Mouse (Mus musculus) cortical plate, adult 2 months (tissue): ENCODE data around the gene Stard3.

Source experiments
- CTCF ChIP-seq: fragments of 200-500 bp; IDR thresholded peaks from 2 replicates; pipeline ENCODE4 v1.5.1; 2011; ENCODE audit warnings: mild to moderate bottlenecking, control low read depth, low read length; ENCODE audit not compliant: insufficient read depth; ENCODE audit errors: extremely low read depth
- POLR2A ChIP-seq: fragments of 200-500 bp; IDR thresholded peaks from 2 replicates; pipeline ENCODE4 v1.6.1; 2011; ENCODE audit warnings: mild to moderate bottlenecking, low read length, control low read depth; ENCODE audit not compliant: insufficient read depth; ENCODE audit errors: extremely low read depth

DNA sequence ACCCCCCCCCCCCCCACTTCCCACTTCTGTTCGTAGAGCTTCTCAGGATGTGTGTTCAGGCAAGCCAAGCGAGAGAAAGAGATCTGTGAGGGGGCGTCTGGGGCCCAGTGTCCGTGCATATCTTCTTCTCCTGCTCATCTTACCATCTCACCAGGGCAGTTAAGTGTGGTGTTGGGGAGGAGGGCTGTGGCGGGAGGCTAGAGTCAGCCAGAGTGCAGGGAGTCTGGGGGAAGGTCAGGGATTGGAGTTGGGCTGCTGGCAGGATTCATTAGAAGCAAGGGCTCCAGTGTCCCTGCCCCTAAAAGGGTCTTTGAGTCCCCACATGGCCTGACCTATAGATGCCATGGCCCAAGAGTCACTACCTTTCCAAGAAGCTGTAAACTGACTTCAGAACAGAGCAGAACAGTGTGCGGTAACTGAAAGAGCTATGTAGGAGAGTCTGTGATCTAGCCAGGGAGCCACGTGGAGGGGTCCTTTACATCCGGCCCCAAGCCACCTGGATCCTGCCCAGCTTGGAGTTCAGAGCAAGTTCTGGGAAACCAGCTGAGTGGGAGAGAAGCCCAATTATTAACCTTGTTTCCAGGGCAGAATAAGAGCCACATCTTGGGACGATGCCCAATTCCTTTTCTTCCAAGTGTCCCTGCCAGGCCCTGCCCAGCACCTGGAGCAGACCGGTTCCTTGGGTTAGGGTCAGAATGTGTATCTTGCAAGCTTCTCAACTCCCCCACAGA lies 34.9 kb upstream of the Stard3 start:
- TF ChIP-seq POLR2A (no peak), CTCF (no peak)
